Mouse (Mus musculus) intestine, embryonic 16.5 days (tissue): ENCODE measurements at regions not wholly inside any gene's neighbourhood (a gene's known extent, or its start where the extent isn't known, plus 50 kb on each side); places are given as distances from the start of the nearest gene placed in this dataset.

Experiments used
- ATAC-seq: fragments of 200-750 bp; cut with Nextera tagmentation; 2 replicates; pipeline ENCODE4 v1.8.0; 2017; ENCODE audit warnings: moderate TSS enrichment, moderate library complexity
- H3K27ac ChIP-seq: fragments of 300-500 bp; sonication (generic); 2 replicates; pipeline ENCODE4 v1.5.1; 2014; ENCODE audit warnings: mild to moderate bottlenecking, low read length
- H3K27me3 ChIP-seq: fragments of 300-500 bp; sonication (generic); replicated peaks from 2 replicates; pipeline ENCODE4 v1.6.1; 2014; ENCODE audit warnings: low read length, control low read depth, mixed read lengths; ENCODE audit not compliant: control insufficient read depth, insufficient read depth
- H3K36me3 ChIP-seq: fragments of 300-500 bp; sonication (generic); 2 replicates; pipeline ENCODE4 v1.6.1; 2014; ENCODE audit warnings: low read length, control low read depth; ENCODE audit not compliant: control insufficient read depth, insufficient read depth
- H3K4me1 ChIP-seq: fragments of 300-500 bp; sonication (generic); 2 replicates; pipeline ENCODE4 v1.6.1; 2014; ENCODE audit warnings: low read length, control low read depth, mixed read lengths; ENCODE audit not compliant: control insufficient read depth, insufficient read depth
- H3K4me2 ChIP-seq: fragments of 300-500 bp; sonication (generic); 2 replicates; pipeline ENCODE4 v1.6.1; 2014; ENCODE audit warnings: low read depth, low read length, control low read depth
- H3K4me3 ChIP-seq: fragments of 300-500 bp; sonication (generic); 2 replicates; pipeline ENCODE4 v1.5.1; 2014; ENCODE audit warnings: mild to moderate bottlenecking, low read length
- H3K9ac ChIP-seq: fragments of 300-500 bp; sonication (generic); 2 replicates; pipeline ENCODE4 v1.6.1; 2014; ENCODE audit warnings: low read depth, low read length
- H3K9me3 ChIP-seq: fragments of 300-500 bp; sonication (generic); 2 replicates; pipeline ENCODE4 v1.6.1; 2016; ENCODE audit warnings: low read length, control low read depth; ENCODE audit not compliant: control insufficient read depth
- WGBS: fragments of 180-500 bp; shearing (Covaris S2); extraction: QIAGEN DNeasy Blood & Tissue Kit; methylation state at CpG from one replicate; pipeline ENCODE4 v1.1.7; 2014; 5-methylcytosine and 5-hydroxymethylcytosine counted together

DNA sequence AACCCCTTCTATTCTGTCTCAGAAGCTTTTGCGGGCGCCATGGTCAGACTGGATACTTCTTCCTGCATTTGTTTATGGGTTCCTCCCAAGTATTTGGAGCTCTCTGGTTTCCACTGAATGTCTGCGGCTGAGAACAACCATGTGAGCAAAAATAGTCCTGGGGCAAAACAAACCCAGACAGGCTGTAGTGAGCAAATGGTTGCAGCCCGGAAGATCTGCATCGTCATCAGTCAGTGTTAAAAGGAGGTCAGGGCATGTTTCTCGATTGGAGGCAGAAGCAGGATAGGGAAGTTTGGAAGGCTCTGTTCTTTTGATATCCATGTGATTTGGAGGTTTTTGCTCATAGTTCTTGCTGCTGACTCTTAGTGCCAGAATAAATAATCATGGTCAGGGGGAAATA, 492.1 kb upstream of the Jag1 start:
- H3K36me3 ChIP-seq, result no peaks in the 10 kb centered on the region
- H3K27ac ChIP-seq, result no peak overlapping the region
- no peak overlapping the region for H3K4me3 ChIP-seq
- no peaks in the 10 kb centered on the region for H3K27me3 ChIP-seq
- no peak overlapping the region for H3K4me2 ChIP-seq
- 52% methylated on average over 6 of the region's 6 CpGs for WGBS
- no peaks in the 10 kb centered on the region for H3K9me3 ChIP-seq
- no peak for ATAC-seq
- H3K9ac ChIP-seq, result no peak overlapping the region
- no peaks in the 10 kb centered on the region for H3K4me1 ChIP-seq

DNA sequence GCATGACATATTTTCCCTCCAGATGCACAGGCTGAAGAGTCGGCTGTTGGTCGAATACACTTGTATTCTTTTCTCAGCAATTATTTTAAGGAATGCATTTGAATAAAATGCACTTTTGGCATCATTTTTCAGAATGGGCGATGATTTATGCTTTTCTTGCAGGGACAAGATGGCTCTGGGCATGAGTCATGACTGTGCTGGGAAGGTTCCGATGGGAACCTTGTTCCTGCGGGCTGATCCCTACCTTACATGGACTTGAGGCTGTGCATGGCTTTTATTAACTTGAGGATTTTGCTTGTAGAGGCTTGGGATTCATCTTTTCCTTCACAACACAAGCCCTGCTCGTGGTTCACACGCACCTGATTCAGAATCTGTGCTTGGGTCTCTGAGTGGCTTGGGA, 481.7 kb upstream of the Jag1 start:
- H3K4me2 ChIP-seq, result no peak overlapping the region
- no peaks in the 10 kb centered on the region for H3K27me3 ChIP-seq
- 71% methylated on average over 7 of the region's 7 CpGs for WGBS
- H3K9me3 ChIP-seq, result no peaks in the 10 kb centered on the region
- ATAC-seq, result no peak
- H3K36me3 ChIP-seq, result no peaks in the 10 kb centered on the region
- no peak overlapping the region for H3K9ac ChIP-seq
- H3K4me3 ChIP-seq, result no peak overlapping the region
- H3K4me1 ChIP-seq, result no peaks in the 10 kb centered on the region
- H3K27ac ChIP-seq, result no peak overlapping the region

DNA sequence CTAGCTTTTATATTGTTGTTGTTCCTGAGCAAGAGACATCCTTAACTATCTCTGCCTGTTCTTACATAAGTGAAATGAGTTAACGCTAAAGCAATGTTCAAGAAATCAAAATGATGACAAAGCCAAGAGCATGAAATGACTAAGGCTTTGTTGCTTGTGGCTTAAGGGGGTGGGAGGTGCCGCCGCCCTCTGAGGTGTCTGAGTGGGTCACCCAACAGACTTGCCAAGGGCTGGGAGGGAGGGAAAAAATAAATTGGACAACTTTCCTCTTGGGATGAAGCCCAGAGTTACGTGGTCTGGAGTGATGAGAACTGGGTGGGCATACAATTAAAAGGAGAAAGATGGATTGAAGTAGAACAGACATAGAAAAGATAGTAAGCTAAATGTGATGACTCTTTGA, 478.1 kb upstream of the Jag1 start:
- Histone ChIP-seq H3K9ac (no peak overlapping the region), H3K4me2 (no peak overlapping the region), H3K27me3 (no peaks in the 10 kb centered on the region), H3K4me3 (no peak overlapping the region), H3K36me3 (no peaks in the 10 kb centered on the region), H3K27ac (no peak overlapping the region), H3K4me1 (no peaks in the 10 kb centered on the region), H3K9me3 (no peaks in the 10 kb centered on the region)
- 81% methylated on average over 4 of the region's 4 CpGs for WGBS
- no peak for ATAC-seq

GRCm38 (mm10) chr2:137591551-137591950, 475.1 kb upstream of the Jag1 start:
- no peak overlapping the region for H3K9ac ChIP-seq
- no peak for ATAC-seq
- 83% methylated on average over 1 of the region's 1 CpGs for WGBS

GRCm38 (mm10) chr2:137581491-137581890, 465.0 kb upstream of the Jag1 start:
- H3K4me3 ChIP-seq, result no peak overlapping the region
- H3K4me2 ChIP-seq, result no peak overlapping the region
- no peak overlapping the region for H3K27ac ChIP-seq
- H3K9ac ChIP-seq, result no peak overlapping the region
- ATAC-seq, result no peak
- WGBS, result 35% methylated on average over 2 of the region's 2 CpGs
- H3K27me3 ChIP-seq, result no peaks in the 10 kb centered on the region
- H3K9me3 ChIP-seq, result no peaks in the 10 kb centered on the region
- H3K4me1 ChIP-seq, result no peaks in the 10 kb centered on the region
- no peaks in the 10 kb centered on the region for H3K36me3 ChIP-seq

More at GRCm38 (mm10) chr2:137591551-137591950, 475.1 kb upstream of the Jag1 start:
- no peaks in the 10 kb centered on the region for H3K27me3 ChIP-seq
- no peaks in the 10 kb centered on the region for H3K4me1 ChIP-seq
- H3K4me2 ChIP-seq, result no peak overlapping the region
- no peak overlapping the region for H3K27ac ChIP-seq
- H3K4me3 ChIP-seq, result no peak overlapping the region
- no peaks in the 10 kb centered on the region for H3K36me3 ChIP-seq
- H3K9me3 ChIP-seq, result no peaks in the 10 kb centered on the region

DNA sequence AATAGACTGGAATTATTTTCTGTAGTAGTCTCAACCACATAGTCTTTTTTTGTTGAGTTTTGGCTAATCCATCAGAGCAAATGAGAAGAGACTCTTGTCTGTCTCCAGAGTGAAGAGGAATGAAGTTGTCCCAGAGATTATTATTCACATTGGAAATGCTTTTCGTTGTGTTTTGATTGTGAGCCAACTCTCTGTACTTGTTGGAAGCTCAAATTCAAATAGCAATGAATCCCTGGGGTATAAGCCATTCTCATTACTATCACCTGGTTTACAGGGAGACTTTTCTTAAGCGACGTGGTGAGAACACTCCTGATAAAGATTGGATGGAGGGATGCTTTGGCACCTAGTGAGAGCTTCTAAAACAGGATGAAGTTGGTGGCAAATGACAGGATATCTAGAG, 459.3 kb upstream of the Jag1 start:
- 63% methylated on average over 3 of the region's 3 CpGs for WGBS

DNA sequence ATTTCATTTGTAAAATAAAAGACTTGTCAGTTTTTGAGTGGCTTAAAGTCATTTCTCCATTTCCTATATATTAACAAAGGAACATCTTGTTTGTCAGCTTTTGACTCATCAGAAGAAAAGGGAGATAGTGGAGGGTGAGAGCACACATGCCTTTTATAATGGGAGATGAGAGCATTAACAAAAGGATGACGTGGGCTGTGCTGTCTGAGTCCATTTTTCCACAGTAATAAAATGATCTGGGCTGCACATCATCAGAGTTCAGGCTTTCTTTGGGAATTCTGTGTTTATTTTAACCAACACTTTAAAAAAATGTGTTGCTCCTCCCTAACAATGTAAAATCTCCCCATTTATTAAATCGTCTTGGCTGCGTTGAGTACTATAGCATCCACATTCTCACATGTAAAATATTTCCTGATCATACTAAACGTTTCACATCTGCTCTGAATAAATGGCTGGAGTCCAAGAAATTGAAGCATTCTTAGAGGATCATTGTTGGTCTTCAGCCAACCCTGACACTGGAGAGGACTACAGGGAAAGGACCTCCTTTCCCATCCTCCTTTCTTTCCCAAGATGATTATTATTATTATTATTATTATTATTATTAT, 458.5 kb upstream of the Jag1 start:
- Histone ChIP-seq H3K4me2 (no peak overlapping the region), H3K27me3 (no peaks in the 10 kb centered on the region), H3K9me3 (no peaks in the 10 kb centered on the region), H3K36me3 (no peaks in the 10 kb centered on the region), H3K4me3 (no peak overlapping the region), H3K27ac (no peak overlapping the region), H3K9ac (no peak overlapping the region), H3K4me1 (no peaks in the 10 kb centered on the region)
- 34% methylated on average over 4 of the region's 4 CpGs for WGBS
- ATAC-seq, result peak; percentile 55

More for the DNA sequence above, 459.3 kb upstream of the Jag1 start:
- Histone ChIP-seq H3K9me3 (no peaks in the 10 kb centered on the region), H3K27ac (no peak overlapping the region), H3K27me3 (no peaks in the 10 kb centered on the region), H3K4me2 (no peak overlapping the region), H3K4me3 (no peak overlapping the region), H3K9ac (no peak overlapping the region), H3K36me3 (no peaks in the 10 kb centered on the region), H3K4me1 (no peaks in the 10 kb centered on the region)
- ATAC-seq, result no peak

DNA sequence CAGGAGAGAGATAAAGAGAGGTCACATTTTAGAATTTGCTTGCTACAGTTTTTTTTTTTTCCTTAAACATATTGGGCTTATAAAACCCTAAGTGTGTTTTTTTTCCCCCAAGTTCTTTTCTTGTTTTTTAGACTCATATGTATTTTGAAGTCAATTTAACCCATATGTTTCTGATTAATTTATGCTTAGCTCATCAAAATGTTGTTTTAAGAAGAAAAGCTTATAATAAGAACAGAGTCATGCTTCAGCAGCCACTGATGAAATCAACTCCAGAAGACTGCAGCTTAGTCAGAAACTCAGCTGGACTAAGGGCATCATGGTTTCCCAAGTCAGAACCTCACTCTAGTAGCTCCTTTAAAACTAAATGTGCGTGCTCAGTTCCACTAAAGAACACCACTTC, 454.7 kb upstream of the Jag1 start:
- Histone ChIP-seq H3K4me2 (no peak overlapping the region), H3K36me3 (no peaks in the 10 kb centered on the region), H3K4me3 (no peak overlapping the region), H3K9ac (no peak overlapping the region), H3K9me3 (no peaks in the 10 kb centered on the region), H3K27ac (no peak overlapping the region), H3K4me1 (no peaks in the 10 kb centered on the region), H3K27me3 (no peaks in the 10 kb centered on the region)
- 90% methylated on average over 1 of the region's 1 CpGs for WGBS
- ATAC-seq, result no peak

GRCm38 (mm10) chr2:137566619-137567018, 450.2 kb upstream of the Jag1 start:
- Histone ChIP-seq H3K27me3 (no peaks in the 10 kb centered on the region), H3K4me1 (no peaks in the 10 kb centered on the region), H3K4me3 (no peak overlapping the region), H3K9ac (no peak overlapping the region), H3K27ac (no peak overlapping the region), H3K9me3 (no peaks in the 10 kb centered on the region), H3K4me2 (no peak overlapping the region), H3K36me3 (no peaks in the 10 kb centered on the region)
- 92% methylated on average over 3 of the region's 3 CpGs for WGBS
- ATAC-seq, result no peak

- ATAC-seq, result no peak
- no peak overlapping the region for H3K4me2 ChIP-seq
- H3K36me3 ChIP-seq, result no peaks in the 10 kb centered on the region
Measured at GRCm38 (mm10) chr2:137564064-137564624, 447.7 kb upstream of the Jag1 start.

More at GRCm38 (mm10) chr2:137564064-137564624, 447.7 kb upstream of the Jag1 start:
- 73% methylated on average over 5 of the region's 5 CpGs for WGBS
- Histone ChIP-seq H3K27me3 (no peaks in the 10 kb centered on the region), H3K4me1 (no peaks in the 10 kb centered on the region), H3K9ac (no peak overlapping the region), H3K4me3 (no peak overlapping the region), H3K27ac (no peak overlapping the region), H3K9me3 (no peaks in the 10 kb centered on the region)
